Mouse (Mus musculus): ENCODE results near the gene Rbm6. TPM values are rescaled to one million over a fixed set of nuclear protein-coding genes. Genes with fewer than 3 reads are reported as not detected.

The Rbm6 gene
- polyA plus RNA-seq (2015; fragmentation: Nextera tagmentation; extraction: Ambion mirVana) = 25.8 and 26.6 TPM in 2 replicates

GRCm38 (mm10) chr9:107873137-107873536 is at the start of gene Rbm6:
TSS of gene Rbm6 (minus strand) at chr9:107873237.
- no peak for ATAC-seq (ENCODE audit: low read depth)
- Histone ChIP-seq H3K9me3 (replicated peaks; ENCODE audit: control insufficient read depth, low read length) (no peaks in the 10 kb centered on the region), H3K27ac (ENCODE audit: low read length) (peak within 1 kb of the TSS; percentile 100), H3K4me2 (ENCODE audit: low read depth, low read length) (peak within 1 kb of the TSS; percentile 89), H3K9ac (ENCODE audit: low read depth, low read length) (peak within 1 kb of the TSS; percentile 98), H3K4me3 (ENCODE audit: low read depth, low read length) (peak within 1 kb of the TSS; percentile 96), H3K36me3 (ENCODE audit: control insufficient read depth, insufficient read depth) (no peaks in the 10 kb centered on the region; the same call in 1 of the 2 replicates), H3K27me3 (ENCODE audit: control insufficient read depth, insufficient read depth, low read depth, low read length) (no peaks in the 10 kb centered on the region), H3K4me1 (ENCODE audit: control insufficient read depth, low read depth, low read length) (peaks cover 19% of the 10 kb centered on the region)
- WGBS (ENCODE audit: insufficient replicate concordance) = 7% methylated on average over 14 of the region's 14 CpGs

- H3K27ac ChIP-seq (ENCODE audit: low read length) = no peak overlapping the region
- no peak overlapping the region for H3K4me3 ChIP-seq (ENCODE audit: low read depth, low read length)
- H3K9me3 ChIP-seq (replicated peaks; ENCODE audit: control insufficient read depth, low read length) = no peaks in the 10 kb centered on the region
- H3K4me2 ChIP-seq (ENCODE audit: low read depth, low read length) = no peak overlapping the region
- peaks cover 2% of the 10 kb centered on the region; the same call in 1 of the 2 replicates for H3K4me1 ChIP-seq (ENCODE audit: control insufficient read depth, low read depth, low read length)
- H3K27me3 ChIP-seq (ENCODE audit: control insufficient read depth, insufficient read depth, low read depth, low read length) = no peaks in the 10 kb centered on the region
- no peak for ATAC-seq (ENCODE audit: low read depth)
- WGBS (ENCODE audit: insufficient replicate concordance) = 68% methylated on average over 5 of the region's 5 CpGs
- H3K9ac ChIP-seq (ENCODE audit: low read depth, low read length) = no peak overlapping the region
- no peaks in the 10 kb centered on the region for H3K36me3 ChIP-seq (ENCODE audit: control insufficient read depth, insufficient read depth)
Observed at GRCm38 (mm10) chr9:107919441-107919840, 46.4 kb upstream of the Rbm6 start.

- Histone ChIP-seq H3K27me3 (ENCODE audit: control insufficient read depth, insufficient read depth, low read depth, low read length) (no peaks in the 10 kb centered on the region), H3K4me3 (ENCODE audit: low read depth, low read length) (no peak overlapping the region), H3K36me3 (ENCODE audit: control insufficient read depth, insufficient read depth) (no peaks in the 10 kb centered on the region), H3K4me2 (ENCODE audit: low read depth, low read length) (no peak overlapping the region), H3K9ac (ENCODE audit: low read depth, low read length) (no peak overlapping the region), H3K4me1 (ENCODE audit: control insufficient read depth, low read depth, low read length) (peaks cover 1% of the 10 kb centered on the region; the same call in 1 of the 2 replicates), H3K27ac (ENCODE audit: low read length) (no peak overlapping the region), H3K9me3 (replicated peaks; ENCODE audit: control insufficient read depth, low read length) (no peaks in the 10 kb centered on the region)
- no peak for ATAC-seq (ENCODE audit: low read depth)
- WGBS (ENCODE audit: insufficient replicate concordance) = 60% methylated on average over 6 of the region's 6 CpGs
Observed at GRCm38 (mm10) chr9:107918884-107919283, 45.8 kb upstream of the Rbm6 start.

GRCm38 (mm10) chr9:107917895-107918608 is 45.0 kb upstream of the Rbm6 start:
- Histone ChIP-seq H3K4me2 (ENCODE audit: low read depth, low read length) (no peak overlapping the region), H3K4me1 (ENCODE audit: control insufficient read depth, low read depth, low read length) (no peaks in the 10 kb centered on the region), H3K9me3 (replicated peaks; ENCODE audit: control insufficient read depth, low read length) (no peaks in the 10 kb centered on the region), H3K27me3 (ENCODE audit: control insufficient read depth, insufficient read depth, low read depth, low read length) (no peaks in the 10 kb centered on the region), H3K36me3 (ENCODE audit: control insufficient read depth, insufficient read depth) (no peaks in the 10 kb centered on the region), H3K9ac (ENCODE audit: low read depth, low read length) (no peak overlapping the region), H3K4me3 (ENCODE audit: low read depth, low read length) (no peak overlapping the region), H3K27ac (ENCODE audit: low read length) (no peak overlapping the region)
- ATAC-seq (ENCODE audit: low read depth) = no peak
- WGBS (ENCODE audit: insufficient replicate concordance) = 48% methylated on average over 13 of the region's 13 CpGs

- ATAC-seq (ENCODE audit: low read depth) = no peak
- WGBS (ENCODE audit: insufficient replicate concordance) = 60% methylated on average over 16 of the region's 16 CpGs
- Histone ChIP-seq H3K4me1 (ENCODE audit: control insufficient read depth, low read depth, low read length) (no peaks in the 10 kb centered on the region), H3K4me2 (ENCODE audit: low read depth, low read length) (no peak overlapping the region), H3K9ac (ENCODE audit: low read depth, low read length) (no peak overlapping the region), H3K27ac (ENCODE audit: low read length) (no peak overlapping the region), H3K27me3 (ENCODE audit: control insufficient read depth, insufficient read depth, low read depth, low read length) (no peaks in the 10 kb centered on the region), H3K9me3 (replicated peaks; ENCODE audit: control insufficient read depth, low read length) (no peaks in the 10 kb centered on the region), H3K4me3 (ENCODE audit: low read depth, low read length) (no peak overlapping the region), H3K36me3 (ENCODE audit: control insufficient read depth, insufficient read depth) (no peaks in the 10 kb centered on the region)
Observed at GRCm38 (mm10) chr9:107914764-107915420, 41.9 kb upstream of the Rbm6 start.

- Histone ChIP-seq H3K4me3 (ENCODE audit: low read depth, low read length) (no peak overlapping the region), H3K36me3 (ENCODE audit: control insufficient read depth, insufficient read depth) (no peaks in the 10 kb centered on the region), H3K4me1 (ENCODE audit: control insufficient read depth, low read depth, low read length) (peaks cover 20% of the 10 kb centered on the region), H3K9me3 (replicated peaks; ENCODE audit: control insufficient read depth, low read length) (no peaks in the 10 kb centered on the region), H3K4me2 (ENCODE audit: low read depth, low read length) (no peak overlapping the region), H3K27ac (ENCODE audit: low read length) (no peak overlapping the region), H3K9ac (ENCODE audit: low read depth, low read length) (no peak overlapping the region), H3K27me3 (ENCODE audit: control insufficient read depth, insufficient read depth, low read depth, low read length) (no peaks in the 10 kb centered on the region)
- ATAC-seq (ENCODE audit: low read depth) = no peak
- 72% methylated on average over 15 of the region's 15 CpGs for WGBS (ENCODE audit: insufficient replicate concordance)
Observed at GRCm38 (mm10) chr9:107910025-107910769, 37.2 kb upstream of the Rbm6 start.

GRCm38 (mm10) chr9:107908410-107909158 is 35.5 kb upstream of the Rbm6 start:
- H3K4me2 ChIP-seq (ENCODE audit: low read depth, low read length) = peak overlapping the region; percentile 3; the same call in 1 of the 2 replicates
- no peaks in the 10 kb centered on the region for H3K36me3 ChIP-seq (ENCODE audit: control insufficient read depth, insufficient read depth)
- WGBS (ENCODE audit: insufficient replicate concordance) = 27% methylated on average over 18 of the region's 18 CpGs
- no peak overlapping the region for H3K4me3 ChIP-seq (ENCODE audit: low read depth, low read length)
- no peak overlapping the region for H3K9ac ChIP-seq (ENCODE audit: low read depth, low read length)
- no peak overlapping the region for H3K27ac ChIP-seq (ENCODE audit: low read length)
- H3K9me3 ChIP-seq (replicated peaks; ENCODE audit: control insufficient read depth, low read length) = no peaks in the 10 kb centered on the region
- peaks cover 20% of the 10 kb centered on the region for H3K4me1 ChIP-seq (ENCODE audit: control insufficient read depth, low read depth, low read length)
- no peak for ATAC-seq (ENCODE audit: low read depth)
- H3K27me3 ChIP-seq (ENCODE audit: control insufficient read depth, insufficient read depth, low read depth, low read length) = no peaks in the 10 kb centered on the region

GRCm38 (mm10) chr9:107907801-107908120 is 34.7 kb upstream of the Rbm6 start:
- ATAC-seq (ENCODE audit: low read depth) = no peak
- Histone ChIP-seq H3K9me3 (replicated peaks; ENCODE audit: control insufficient read depth, low read length) (no peaks in the 10 kb centered on the region), H3K4me1 (ENCODE audit: control insufficient read depth, low read depth, low read length) (peaks cover 20% of the 10 kb centered on the region), H3K4me2 (ENCODE audit: low read depth, low read length) (no peak overlapping the region), H3K27me3 (ENCODE audit: control insufficient read depth, insufficient read depth, low read depth, low read length) (no peaks in the 10 kb centered on the region), H3K4me3 (ENCODE audit: low read depth, low read length) (no peak overlapping the region), H3K27ac (ENCODE audit: low read length) (no peak overlapping the region), H3K9ac (ENCODE audit: low read depth, low read length) (no peak overlapping the region), H3K36me3 (ENCODE audit: control insufficient read depth, insufficient read depth) (no peaks in the 10 kb centered on the region)
- WGBS (ENCODE audit: insufficient replicate concordance) = 82% methylated on average over 14 of the region's 14 CpGs

Measured in liver, embryonic 16.5 days (tissue).